Mouse (Mus musculus): ENCODE results near the gene Kif26b. TPM values are rescaled to one million over a fixed set of nuclear protein-coding genes. Genes with fewer than 3 reads are reported as not detected.

The Kif26b gene
- polyA plus RNA-seq, 1 experiment = 0.15 TPM

GRCm38 (mm10) chr1:178748617-178749016 is 219.7 kb downstream of the Kif26b start:
- Histone ChIP-seq H3K27ac (ENCODE audit: insufficient read depth, low read depth, low read length) (no peak overlapping the region), H3K4me1 (ENCODE audit: control insufficient read depth, insufficient read depth, low read length) (no peaks in the 10 kb centered on the region), H3K4me3 (ENCODE audit: insufficient read depth, low read length) (no peak overlapping the region)
- TF ChIP-seq CTCF (IDR thresholded peaks at IDR 0.05; ENCODE audit: low read depth, low read length) (no peak), POLR2A (IDR thresholded peaks at IDR 0.05; ENCODE audit: borderline replicate concordance, low read depth, low read length) (no peak)

- TF ChIP-seq POLR2A (IDR thresholded peaks at IDR 0.05; ENCODE audit: borderline replicate concordance, low read depth, low read length) = no peak
- no peak for TF ChIP-seq CTCF (IDR thresholded peaks at IDR 0.05; ENCODE audit: low read depth, low read length)
- Histone ChIP-seq H3K4me1 (ENCODE audit: control insufficient read depth, insufficient read depth, low read length) (no peaks in the 10 kb centered on the region), H3K4me3 (ENCODE audit: insufficient read depth, low read length) (no peak overlapping the region), H3K27ac (ENCODE audit: insufficient read depth, low read depth, low read length) (no peak overlapping the region)
Measured at GRCm38 (mm10) chr1:178749786-178750185, 220.9 kb downstream of the Kif26b start.

GRCm38 (mm10) chr1:178758441-178758840 is 229.5 kb downstream of the Kif26b start:
- Histone ChIP-seq H3K27ac (ENCODE audit: insufficient read depth, low read depth, low read length) (no peak overlapping the region), H3K4me3 (ENCODE audit: insufficient read depth, low read length) (no peak overlapping the region)

GRCm38 (mm10) chr1:178762125-178762741 is 233.3 kb downstream of the Kif26b start:
- Histone ChIP-seq H3K27ac (ENCODE audit: insufficient read depth, low read depth, low read length) (no peak overlapping the region), H3K4me1 (ENCODE audit: control insufficient read depth, insufficient read depth, low read length) (no peaks in the 10 kb centered on the region), H3K4me3 (ENCODE audit: insufficient read depth, low read length) (no peak overlapping the region)
- TF ChIP-seq POLR2A (IDR thresholded peaks at IDR 0.05; ENCODE audit: borderline replicate concordance, low read depth, low read length) (no peak), CTCF (IDR thresholded peaks at IDR 0.05; ENCODE audit: low read depth, low read length) (no peak)

More at GRCm38 (mm10) chr1:178758441-178758840, 229.5 kb downstream of the Kif26b start:
- TF ChIP-seq CTCF (IDR thresholded peaks at IDR 0.05; ENCODE audit: low read depth, low read length) (no peak), POLR2A (IDR thresholded peaks at IDR 0.05; ENCODE audit: borderline replicate concordance, low read depth, low read length) (no peak)
- no peaks in the 10 kb centered on the region for H3K4me1 ChIP-seq (ENCODE audit: control insufficient read depth, insufficient read depth, low read length)

GRCm38 (mm10) chr1:178764914-178765313 is 236.0 kb downstream of the Kif26b start:
- Histone ChIP-seq H3K27ac (ENCODE audit: insufficient read depth, low read depth, low read length) (no peak overlapping the region), H3K4me3 (ENCODE audit: insufficient read depth, low read length) (no peak overlapping the region), H3K4me1 (ENCODE audit: control insufficient read depth, insufficient read depth, low read length) (no peaks in the 10 kb centered on the region)
- TF ChIP-seq CTCF (IDR thresholded peaks at IDR 0.05; ENCODE audit: low read depth, low read length) (no peak), POLR2A (IDR thresholded peaks at IDR 0.05; ENCODE audit: borderline replicate concordance, low read depth, low read length) (no peak)

- no peaks in the 10 kb centered on the region for H3K4me1 ChIP-seq (ENCODE audit: control insufficient read depth, insufficient read depth, low read length)
- no peak overlapping the region for H3K27ac ChIP-seq (ENCODE audit: insufficient read depth, low read depth, low read length)
- no peak overlapping the region for H3K4me3 ChIP-seq (ENCODE audit: insufficient read depth, low read length)
- TF ChIP-seq POLR2A (IDR thresholded peaks at IDR 0.05; ENCODE audit: borderline replicate concordance, low read depth, low read length) = no peak
- TF ChIP-seq CTCF (IDR thresholded peaks at IDR 0.05; ENCODE audit: low read depth, low read length) = no peak
Measured at GRCm38 (mm10) chr1:178765650-178766049, 236.7 kb downstream of the Kif26b start.

- H3K4me3 ChIP-seq (ENCODE audit: insufficient read depth, low read length) = no peak overlapping the region
- H3K4me1 ChIP-seq (ENCODE audit: control insufficient read depth, insufficient read depth, low read length) = no peaks in the 10 kb centered on the region
- H3K27ac ChIP-seq (ENCODE audit: insufficient read depth, low read depth, low read length) = no peak overlapping the region
- TF ChIP-seq CTCF (IDR thresholded peaks at IDR 0.05; ENCODE audit: low read depth, low read length) = no peak
- TF ChIP-seq POLR2A (IDR thresholded peaks at IDR 0.05; ENCODE audit: borderline replicate concordance, low read depth, low read length) = no peak
Measured at GRCm38 (mm10) chr1:178768976-178769375, 240.1 kb downstream of the Kif26b start.

- no peak overlapping the region for H3K27ac ChIP-seq (ENCODE audit: insufficient read depth, low read depth, low read length)
- TF ChIP-seq CTCF (IDR thresholded peaks at IDR 0.05; ENCODE audit: low read depth, low read length) (no peak), POLR2A (IDR thresholded peaks at IDR 0.05; ENCODE audit: borderline replicate concordance, low read depth, low read length) (no peak)
Measured at GRCm38 (mm10) chr1:178769988-178770387, 241.1 kb downstream of the Kif26b start.

GRCm38 (mm10) chr1:178770626-178771362 is 241.9 kb downstream of the Kif26b start:
- TF ChIP-seq POLR2A (IDR thresholded peaks at IDR 0.05; ENCODE audit: borderline replicate concordance, low read depth, low read length) = no peak
- no peak overlapping the region for H3K4me3 ChIP-seq (ENCODE audit: insufficient read depth, low read length)
- H3K27ac ChIP-seq (ENCODE audit: insufficient read depth, low read depth, low read length) = no peak overlapping the region
- H3K4me1 ChIP-seq (ENCODE audit: control insufficient read depth, insufficient read depth, low read length) = no peaks in the 10 kb centered on the region

More at GRCm38 (mm10) chr1:178769988-178770387, 241.1 kb downstream of the Kif26b start:
- H3K4me3 ChIP-seq (ENCODE audit: insufficient read depth, low read length) = no peak overlapping the region
- no peaks in the 10 kb centered on the region for H3K4me1 ChIP-seq (ENCODE audit: control insufficient read depth, insufficient read depth, low read length)

GRCm38 (mm10) chr1:178779742-178780141 is 250.8 kb downstream of the Kif26b start:
- Histone ChIP-seq H3K27ac (ENCODE audit: insufficient read depth, low read depth, low read length) (no peak overlapping the region), H3K4me3 (ENCODE audit: insufficient read depth, low read length) (no peak overlapping the region), H3K4me1 (ENCODE audit: control insufficient read depth, insufficient read depth, low read length) (no peaks in the 10 kb centered on the region)
- no peak for TF ChIP-seq POLR2A (IDR thresholded peaks at IDR 0.05; ENCODE audit: borderline replicate concordance, low read depth, low read length)
- TF ChIP-seq CTCF (IDR thresholded peaks at IDR 0.05; ENCODE audit: low read depth, low read length) = no peak
